Mouse (Mus musculus): ENCODE results near the gene Wfdc15a. TPM values are rescaled to one million over a fixed set of nuclear protein-coding genes. Genes with fewer than 3 reads are reported as not detected.

Wfdc15a gene
- polyA plus RNA-seq, 1 experiment from 2014 or later: not detected

DNA sequence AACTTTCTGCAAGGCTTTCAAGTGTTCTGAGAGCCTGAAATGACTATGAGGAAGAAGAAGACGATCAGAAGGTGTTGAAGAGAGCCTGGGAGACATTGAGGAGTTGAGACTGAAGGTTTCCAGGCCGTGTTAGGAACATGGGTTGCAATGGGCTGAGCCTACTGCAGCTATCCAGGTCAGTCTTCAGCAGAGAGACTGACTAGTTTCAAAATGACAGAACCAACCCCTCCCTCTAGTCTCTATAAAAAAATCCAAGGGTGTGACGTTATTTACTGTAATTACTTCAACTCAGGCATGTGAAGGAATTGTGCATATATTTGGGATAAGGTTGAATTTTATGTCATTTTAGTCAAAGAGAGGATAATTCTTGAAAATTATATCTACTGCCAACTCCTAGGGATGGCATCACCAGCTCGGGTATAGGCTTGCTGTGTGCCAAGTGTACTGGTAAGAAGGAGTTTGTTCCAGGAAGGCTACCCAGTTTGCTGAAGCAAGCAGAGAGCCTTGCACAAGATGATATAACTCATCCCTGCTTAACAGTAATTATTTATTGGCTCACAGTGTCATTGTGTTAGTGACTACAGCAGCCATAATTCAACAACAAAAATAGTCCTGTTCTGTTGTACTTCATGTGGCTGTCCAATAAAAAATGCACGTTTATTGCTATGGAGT lies 4.8 kb downstream of the Wfdc15a start:
- Histone ChIP-seq H3K4me1 (replicated peaks) (no peaks in the 10 kb centered on the region), H3K9ac (no peak overlapping the region), H3K4me2 (no peak overlapping the region), H3K27ac (replicated peaks) (no peak overlapping the region), H3K27me3 (no peaks in the 10 kb centered on the region), H3K4me3 (no peak overlapping the region), H3K9me3 (no peaks in the 10 kb centered on the region), H3K36me3 (no peaks in the 10 kb centered on the region)
- 84% methylated on average over 5 of the region's 5 CpGs for whole genome bisulfite sequencing
- no peak for ATAC-seq (ENCODE audit: low FRiP score, low read depth)

DNA sequence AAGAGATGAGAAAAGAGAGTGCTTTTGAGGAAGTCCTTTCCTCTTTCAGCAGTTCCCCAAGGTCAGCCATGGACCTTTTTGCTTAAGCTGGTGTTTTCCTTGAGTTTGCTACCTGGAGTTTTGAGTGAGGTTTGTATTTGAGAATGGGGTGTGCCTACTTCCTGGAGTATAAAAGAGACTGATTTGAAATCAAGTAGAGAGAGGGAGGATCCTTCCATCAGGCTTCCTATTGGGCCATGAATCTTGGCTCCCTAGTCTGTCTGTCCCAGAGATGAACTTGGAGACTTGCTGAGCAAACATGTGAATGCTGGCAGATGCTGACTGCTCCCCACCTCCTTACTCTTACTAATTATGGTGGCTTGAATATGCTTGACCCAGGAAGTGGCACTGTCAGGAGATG lies 7.7 kb downstream of the Wfdc15a start:
- Histone ChIP-seq H3K4me1 (replicated peaks) (no peaks in the 10 kb centered on the region), H3K9me3 (no peaks in the 10 kb centered on the region), H3K4me3 (no peak overlapping the region), H3K36me3 (no peaks in the 10 kb centered on the region), H3K27ac (replicated peaks) (no peak overlapping the region), H3K4me2 (no peak overlapping the region), H3K27me3 (no peaks in the 10 kb centered on the region), H3K9ac (no peak overlapping the region)
- ATAC-seq (ENCODE audit: low FRiP score, low read depth): no peak

DNA sequence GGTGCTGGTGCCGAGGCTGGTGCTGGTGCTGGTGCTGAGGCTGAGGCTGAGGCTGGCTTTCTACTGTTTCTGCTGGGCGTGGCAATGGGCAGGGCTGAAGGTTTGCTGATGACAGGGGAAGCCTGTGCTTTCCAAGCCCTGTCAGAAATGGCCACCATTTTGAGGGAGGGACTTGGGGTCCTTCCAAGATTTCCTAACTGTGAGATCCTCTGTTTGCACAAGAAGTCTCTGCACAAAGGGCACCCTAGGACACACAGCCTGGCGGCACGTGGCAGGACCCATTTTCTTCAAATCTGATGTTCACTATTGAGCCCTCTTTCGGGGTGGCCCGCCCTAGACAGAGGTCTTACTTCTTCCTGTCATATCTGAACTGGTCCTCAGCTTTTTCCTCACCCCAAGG lies 9.4 kb downstream of the Wfdc15a start, which contains the start of gene Wfdc12:
Gene Wfdc12 (minus strand): TSS at position 33 of the 400 bp plus-strand sequence.
- H3K36me3 ChIP-seq: no peaks in the 10 kb centered on the region
- H3K4me2 ChIP-seq: no peak within 1 kb of the TSS
- no peaks in the 10 kb centered on the region for H3K4me1 ChIP-seq (replicated peaks)
- no peaks in the 10 kb centered on the region for H3K27me3 ChIP-seq
- no peak within 1 kb of the TSS for H3K27ac ChIP-seq (replicated peaks)
- no peak for ATAC-seq (ENCODE audit: low FRiP score, low read depth)
- no peak within 1 kb of the TSS for H3K4me3 ChIP-seq
- no peak within 1 kb of the TSS for H3K9ac ChIP-seq
- WGBS: 83% methylated on average over 6 of the region's 6 CpGs
- H3K9me3 ChIP-seq: no peaks in the 10 kb centered on the region

DNA sequence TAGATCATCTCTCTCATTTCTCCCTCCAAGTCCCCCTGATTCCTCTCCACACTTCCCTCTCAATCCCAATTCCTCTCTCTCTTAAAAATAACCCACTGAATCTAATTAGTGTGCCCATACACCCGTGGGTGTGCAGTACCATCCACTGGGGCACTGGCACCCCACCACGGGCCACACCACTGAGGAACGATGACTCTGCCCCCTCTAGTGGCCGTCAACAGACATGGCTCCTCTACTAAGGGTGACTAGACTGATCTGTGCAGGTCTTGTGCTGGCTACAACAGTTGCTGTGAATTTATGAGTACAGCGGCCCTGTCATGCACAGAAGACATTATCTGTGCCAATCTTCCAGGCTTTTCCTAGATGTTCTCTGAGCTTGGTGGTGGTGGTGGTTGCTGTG lies 11.2 kb downstream of the Wfdc15a start:
- no peak overlapping the region for H3K9ac ChIP-seq
- no peaks in the 10 kb centered on the region for H3K4me1 ChIP-seq (replicated peaks)
- no peak overlapping the region for H3K4me3 ChIP-seq
- no peaks in the 10 kb centered on the region for H3K36me3 ChIP-seq
- no peak overlapping the region for H3K4me2 ChIP-seq
- no peak overlapping the region for H3K27ac ChIP-seq (replicated peaks)
- no peaks in the 10 kb centered on the region for H3K27me3 ChIP-seq
- no peaks in the 10 kb centered on the region for H3K9me3 ChIP-seq
- WGBS: 34% methylated on average over 5 of the region's 5 CpGs
- ATAC-seq (ENCODE audit: low FRiP score, low read depth): no peak

DNA sequence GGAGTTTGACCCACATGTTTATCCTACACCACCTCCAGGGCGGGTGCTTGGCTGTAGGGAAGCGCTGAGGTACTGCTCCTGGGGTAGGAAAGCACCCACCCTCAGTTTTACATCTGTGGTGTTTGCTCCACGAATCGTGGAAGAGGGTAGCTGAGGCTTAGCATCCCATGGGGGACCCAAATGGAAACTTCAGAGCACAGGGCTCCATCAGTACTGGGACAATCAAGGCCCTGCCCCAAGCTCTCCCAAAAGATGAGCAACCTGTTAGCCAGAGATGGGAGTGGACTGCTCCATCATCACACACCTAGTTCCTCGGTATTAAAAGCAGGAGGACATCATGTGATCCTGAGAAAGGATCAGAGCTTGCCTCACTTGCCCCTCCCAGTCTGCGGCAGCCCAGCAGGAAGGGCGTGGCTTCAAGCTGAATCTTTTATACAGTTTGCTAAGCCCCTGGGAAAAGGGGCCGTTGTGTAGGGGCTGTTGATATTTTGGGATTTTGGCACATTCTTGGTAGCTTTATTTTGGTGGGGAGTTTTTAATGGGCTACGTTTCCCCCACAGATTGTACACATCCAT lies 15.7 kb downstream of the Wfdc15a start:
- ATAC-seq (ENCODE audit: low FRiP score, low read depth): no peak
- H3K4me1 ChIP-seq (replicated peaks): no peaks in the 10 kb centered on the region
- H3K4me3 ChIP-seq: no peak overlapping the region
- no peak overlapping the region for H3K9ac ChIP-seq
- no peaks in the 10 kb centered on the region for H3K9me3 ChIP-seq
- WGBS: 43% methylated on average over 9 of the region's 9 CpGs
- no peak overlapping the region for H3K27ac ChIP-seq (replicated peaks)
- no peaks in the 10 kb centered on the region for H3K27me3 ChIP-seq
- no peaks in the 10 kb centered on the region for H3K36me3 ChIP-seq
- H3K4me2 ChIP-seq: no peak overlapping the region

DNA sequence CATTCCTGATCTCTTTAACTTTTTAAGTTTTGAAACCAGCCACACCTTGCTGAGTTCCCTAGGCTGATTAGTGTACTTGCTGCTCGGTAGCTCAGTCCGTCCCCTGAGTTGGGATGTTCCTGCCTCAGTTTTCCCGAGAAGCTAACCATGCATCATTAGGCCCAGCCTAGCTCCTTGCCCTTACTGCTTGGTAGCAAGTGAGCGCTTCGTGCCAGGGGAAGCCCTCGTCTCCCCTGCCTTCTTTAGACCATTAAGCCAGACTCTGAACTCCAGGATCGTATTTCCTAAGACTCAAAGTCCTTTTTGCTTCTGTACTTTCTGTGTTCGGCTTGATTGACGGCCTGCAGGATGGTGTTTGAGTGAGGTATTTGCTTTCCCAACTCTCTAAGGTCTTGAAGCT lies 16.6 kb downstream of the Wfdc15a start:
- WGBS: 78% methylated on average over 9 of the region's 9 CpGs
- Histone ChIP-seq H3K9ac (no peak overlapping the region), H3K4me2 (no peak overlapping the region), H3K4me3 (no peak overlapping the region), H3K27ac (replicated peaks) (no peak overlapping the region), H3K36me3 (no peaks in the 10 kb centered on the region), H3K27me3 (no peaks in the 10 kb centered on the region), H3K4me1 (replicated peaks) (no peaks in the 10 kb centered on the region), H3K9me3 (no peaks in the 10 kb centered on the region)
- no peak for ATAC-seq (ENCODE audit: low FRiP score, low read depth)

DNA sequence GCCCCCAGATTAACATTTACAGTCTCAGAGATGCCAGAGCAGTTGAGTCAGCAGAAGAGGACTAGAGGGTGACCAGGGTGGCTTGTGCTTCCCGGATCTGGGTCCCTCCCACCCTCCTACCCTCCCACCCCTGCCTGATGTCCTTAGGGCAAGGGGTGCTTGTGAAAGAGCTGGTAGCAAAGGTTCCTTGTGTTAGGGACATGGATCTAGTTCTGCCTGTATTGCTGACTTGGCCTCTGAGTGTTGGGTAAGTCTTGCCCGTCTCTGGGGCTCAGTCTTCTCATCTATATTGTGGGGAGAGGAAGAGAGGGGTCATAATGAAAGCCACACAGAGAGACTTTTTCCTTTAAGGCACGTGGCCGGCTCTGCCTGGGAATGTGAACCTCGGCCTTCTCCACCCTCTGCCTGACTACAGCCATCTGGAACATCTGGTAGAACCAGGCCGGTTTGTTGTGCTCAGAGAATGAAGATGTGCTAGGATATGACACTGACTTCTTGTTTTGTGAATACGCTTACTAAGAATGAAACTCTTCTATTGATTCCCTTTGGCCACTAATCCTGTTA lies 17.2 kb downstream of the Wfdc15a start, which contains the start of gene Wfdc5:
Gene Wfdc5 (minus strand): TSS at position 51 of the 564 bp plus-strand sequence.
- Histone ChIP-seq H3K36me3 (no peaks in the 10 kb centered on the region), H3K9ac (no peak within 1 kb of the TSS), H3K27me3 (no peaks in the 10 kb centered on the region), H3K9me3 (no peaks in the 10 kb centered on the region), H3K27ac (replicated peaks) (no peak within 1 kb of the TSS), H3K4me2 (no peak within 1 kb of the TSS), H3K4me3 (no peak within 1 kb of the TSS), H3K4me1 (replicated peaks) (no peaks in the 10 kb centered on the region)
- 83% methylated on average over 7 of the region's 7 CpGs for WGBS
- no peak for ATAC-seq (ENCODE audit: low FRiP score, low read depth)

DNA sequence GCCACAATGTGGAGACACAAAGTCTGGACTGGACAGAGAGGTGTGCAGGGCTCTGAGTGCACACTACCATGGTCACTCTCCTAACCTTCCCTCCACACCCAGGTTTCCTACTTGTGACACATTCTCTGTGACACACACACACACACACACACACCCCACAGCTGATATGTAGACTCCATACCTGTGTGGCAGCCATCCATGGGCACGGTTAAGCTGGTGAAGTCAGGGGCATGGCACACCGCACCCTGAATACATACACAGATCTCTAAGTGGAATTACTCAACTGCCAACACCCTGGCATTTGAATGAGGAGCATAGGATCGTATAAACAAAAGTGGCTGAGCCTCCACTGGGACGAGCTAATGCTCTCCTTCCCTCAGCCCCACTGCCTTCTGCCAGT lies 19.2 kb downstream of the Wfdc15a start:
- no peaks in the 10 kb centered on the region for H3K4me1 ChIP-seq (replicated peaks)
- no peak overlapping the region for H3K4me2 ChIP-seq
- WGBS: 88% methylated on average over 4 of the region's 4 CpGs
- H3K27me3 ChIP-seq: no peaks in the 10 kb centered on the region
- no peak overlapping the region for H3K9ac ChIP-seq
- no peak overlapping the region for H3K4me3 ChIP-seq
- no peaks in the 10 kb centered on the region for H3K36me3 ChIP-seq
- H3K27ac ChIP-seq (replicated peaks): no peak overlapping the region
- no peak for ATAC-seq (ENCODE audit: low FRiP score, low read depth)
- H3K9me3 ChIP-seq: no peaks in the 10 kb centered on the region

DNA sequence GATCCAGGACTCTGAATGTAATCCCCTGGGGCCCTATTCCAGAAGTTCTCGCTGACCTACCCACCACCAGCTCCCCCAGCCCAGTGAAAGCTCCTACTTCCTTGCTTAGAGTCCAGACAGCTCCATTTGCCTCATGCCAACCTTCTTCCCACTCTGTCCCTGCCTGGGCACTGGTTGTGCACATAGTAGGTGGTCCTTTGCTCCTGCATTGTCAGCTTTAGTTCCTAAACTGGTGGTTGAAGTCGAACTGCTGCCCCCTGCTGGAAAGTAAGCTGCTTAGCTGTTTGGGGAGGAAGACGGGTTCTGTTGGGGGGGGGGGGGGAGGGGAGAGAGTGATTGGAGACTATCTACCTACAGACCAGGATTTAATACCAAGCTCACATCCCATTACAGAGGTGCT lies 19.8 kb downstream of the Wfdc15a start:
- Histone ChIP-seq H3K27me3 (no peaks in the 10 kb centered on the region), H3K4me3 (no peak overlapping the region), H3K4me2 (no peak overlapping the region), H3K36me3 (no peaks in the 10 kb centered on the region), H3K9me3 (no peaks in the 10 kb centered on the region), H3K9ac (no peak overlapping the region), H3K27ac (replicated peaks) (no peak overlapping the region), H3K4me1 (replicated peaks) (no peaks in the 10 kb centered on the region)
- ATAC-seq (ENCODE audit: low FRiP score, low read depth): no peak
- 39% methylated on average over 3 of the region's 3 CpGs for WGBS

DNA sequence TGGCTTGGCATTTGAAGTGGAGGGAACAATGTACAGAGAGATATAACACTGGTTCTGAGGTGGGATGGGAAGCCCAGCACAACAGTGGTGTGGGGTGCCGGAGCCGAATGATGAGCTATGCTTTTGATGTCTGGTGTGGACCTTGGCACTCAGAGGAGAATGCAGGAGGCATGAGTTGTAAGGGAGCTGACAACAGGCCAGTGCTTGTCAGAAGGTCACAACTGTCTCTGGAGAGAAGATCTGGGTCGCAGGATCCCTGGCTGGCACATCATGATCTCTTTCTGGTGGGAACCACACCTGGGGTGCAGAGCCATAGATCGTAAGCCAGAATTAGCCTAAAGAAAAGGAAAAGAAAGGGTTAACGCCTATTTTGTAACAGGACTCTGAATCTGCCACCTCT lies 22.1 kb downstream of the Wfdc15a start:
- no peak overlapping the region for H3K4me3 ChIP-seq
- WGBS: 84% methylated on average over 5 of the region's 5 CpGs
- H3K4me1 ChIP-seq (replicated peaks): no peaks in the 10 kb centered on the region
- no peaks in the 10 kb centered on the region for H3K9me3 ChIP-seq
- H3K27me3 ChIP-seq: no peaks in the 10 kb centered on the region
- no peak overlapping the region for H3K4me2 ChIP-seq
- H3K36me3 ChIP-seq: no peaks in the 10 kb centered on the region
- no peak overlapping the region for H3K27ac ChIP-seq (replicated peaks)
- no peak for ATAC-seq (ENCODE audit: low FRiP score, low read depth)
- no peak overlapping the region for H3K9ac ChIP-seq

DNA sequence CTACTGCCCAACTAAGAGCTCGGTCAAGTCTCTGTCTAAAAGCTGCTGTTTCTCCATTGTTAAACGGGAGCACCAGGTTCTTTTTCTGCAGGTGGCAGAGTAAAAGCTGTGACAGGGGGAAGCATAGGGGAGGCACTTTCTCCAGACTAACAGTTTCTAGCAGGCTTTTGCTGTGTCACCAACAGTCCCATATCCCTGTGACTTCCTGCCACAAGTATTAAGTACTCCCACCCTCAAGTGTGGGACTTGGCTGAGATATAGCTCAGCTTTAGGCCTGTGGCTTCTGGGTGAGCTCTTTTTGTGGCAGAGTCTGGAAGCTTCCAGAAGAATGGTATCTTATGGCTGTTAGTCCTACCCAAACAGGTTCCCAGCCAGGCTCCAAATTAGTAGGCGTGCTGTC lies 24.1 kb downstream of the Wfdc15a start:
- 73% methylated on average over 3 of the region's 3 CpGs for WGBS
- ATAC-seq (ENCODE audit: low FRiP score, low read depth): no peak

DNA sequence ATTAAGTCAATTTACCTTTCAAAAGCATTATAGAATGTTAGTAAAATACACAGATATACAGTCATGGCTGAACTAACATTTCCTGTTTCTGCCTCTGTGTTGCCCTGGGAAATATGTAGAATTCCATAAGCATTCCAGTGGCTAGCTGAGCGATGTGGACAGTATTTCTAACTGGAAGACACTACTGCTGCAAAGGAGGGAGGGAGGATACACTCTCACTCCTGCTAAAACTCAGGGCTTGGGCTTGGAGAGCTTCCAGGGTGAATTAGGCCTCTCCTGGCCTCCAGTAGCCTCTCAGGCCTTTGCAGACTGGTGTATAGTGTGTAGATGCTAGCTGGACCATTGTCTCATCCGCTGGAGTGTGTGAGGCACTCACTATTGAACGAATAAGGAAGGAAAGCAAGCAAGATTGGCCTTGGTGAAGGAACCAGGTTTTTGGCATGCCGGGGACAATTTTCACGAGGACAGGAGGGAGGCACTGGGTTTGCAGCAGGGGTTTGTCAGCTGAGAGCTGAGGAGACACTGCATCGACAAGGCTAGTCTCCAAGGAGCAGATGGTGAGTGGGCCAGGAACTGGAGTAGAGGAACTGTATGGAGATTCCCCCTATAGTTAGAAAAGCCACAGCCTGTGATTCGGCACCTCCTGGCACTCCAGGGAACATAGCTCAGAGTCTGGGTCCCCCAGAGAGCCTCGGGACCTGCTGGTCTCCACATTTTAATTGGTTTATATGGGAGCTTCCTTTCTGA lies 25.1 kb downstream of the Wfdc15a start:
- H3K27me3 ChIP-seq: peaks cover 24% of the 10 kb centered on the region

More for the DNA sequence above, 24.1 kb downstream of the Wfdc15a start:
- Histone ChIP-seq H3K9ac (no peak overlapping the region), H3K36me3 (no peaks in the 10 kb centered on the region), H3K4me2 (no peak overlapping the region), H3K27ac (replicated peaks) (no peak overlapping the region), H3K4me3 (no peak overlapping the region), H3K9me3 (no peaks in the 10 kb centered on the region), H3K27me3 (peaks cover 14% of the 10 kb centered on the region), H3K4me1 (replicated peaks) (peaks cover 3% of the 10 kb centered on the region)

More for the DNA sequence above, 25.1 kb downstream of the Wfdc15a start:
- ATAC-seq (ENCODE audit: low FRiP score, low read depth): no peak
- no peaks in the 10 kb centered on the region for H3K36me3 ChIP-seq
- no peak overlapping the region for H3K4me2 ChIP-seq
- no peak overlapping the region for H3K27ac ChIP-seq (replicated peaks)
- no peak overlapping the region for H3K4me3 ChIP-seq
- H3K9me3 ChIP-seq: no peaks in the 10 kb centered on the region
- H3K4me1 ChIP-seq (replicated peaks): peaks cover 13% of the 10 kb centered on the region
- no peak overlapping the region for H3K9ac ChIP-seq
- WGBS: 76% methylated on average over 8 of the region's 8 CpGs
